Mouse (Mus musculus) urinary bladder, postnatal 0 days (tissue): Measurements from ENCODE around the gene Fuz. TPM values are rescaled to one million over a fixed set of nuclear protein-coding genes. Genes with fewer than 3 reads are reported as not detected.

Source experiments
- microRNA counts: library from miRNA; unstranded; fragments of <30 nt; microRNA quantifications from one replicate; lab custom pipeline; 2016
- microRNA-seq: library from miRNA; unstranded; fragments of <30 nt; microRNA quantifications from one replicate; pipeline ENCODE4, GENCODE M21; 2016
- polyA plus RNA-seq: library from polyadenylated mRNA; unstranded; fragments of >200 nt; fragmentation: Nextera tagmentation; extraction: Ambion mirVana; gene quantifications from 2 replicates; pipeline ENCODE4 v1.2.1, GENCODE M21; 2015

The Fuz gene
- polyA plus RNA-seq, result 27.5 and 29.3 TPM in 2 replicates

GRCm38 (mm10) chr7:44895593-44896434 lies at the start of gene Fuz:
Gene Fuz (plus strand): TSS chr7:44896079.

GRCm38 (mm10) chr7:44848561-44849415 lies 47.1 kb upstream of the Fuz start, which contains the start of the genes Akt1s1 and Tbc1d17:
Gene Akt1s1 (plus strand): TSS chr7:44848991.
Gene Tbc1d17 (minus strand): TSS chr7:44849079.

GRCm38 (mm10) chr7:44857042-44857552 lies 38.8 kb upstream of the Fuz start, which contains the start of gene Pnkp:
Gene Pnkp (plus strand): TSS chr7:44857139.

GRCm38 (mm10) chr7:44869697-44870528 lies 26.0 kb upstream of the Fuz start, which contains the start of gene Ptov1:
Gene Ptov1 (minus strand): TSS chr7:44869788.

GRCm38 (mm10) chr7:44892276-44892921 lies 3.5 kb upstream of the Fuz start, which contains the start of gene Med25:
Gene Med25 (minus strand): TSS chr7:44892712.

GRCm38 (mm10) chr7:44929204-44930151 lies 33.6 kb downstream of the Fuz start, which contains the start of gene Ap2a1:
Gene Ap2a1 (minus strand): TSS chr7:44929496.

GRCm38 (mm10) chr7:44942904-44943303 lies 47.0 kb downstream of the Fuz start, which contains the start of gene Tsks:
Gene Tsks (plus strand): TSS chr7:44943204.

MicroRNAs within 50 kb of the gene (microRNA counts, 519-probe panel; counts per million panel counts)
- not detected for microRNA mmu-miR-707 (lab: Ali Mortazavi, UCI)

Small RNA genes lying within 50 kb of the gene (microRNA-seq; reads per million reads assigned to microRNA genes)
- not detected for gene Mir707

Other genes with a start within 250 kb of the Fuz start
- gene Myh14, start 225.2 kb upstream of the Fuz start, polyA plus RNA-seq, result 11.2 and 12.2 TPM in 2 replicates
- not detected in 2 replicates for gene Izumo2, start 187.3 kb upstream of the Fuz start, polyA plus RNA-seq
- gene Vrk3, start 147.7 kb upstream of the Fuz start, polyA plus RNA-seq, result 15.4 and 17.6 TPM in 2 replicates
- 0.21 and 0.35 TPM in 2 replicates for gene Zfp473, start 145.0 kb upstream of the Fuz start, polyA plus RNA-seq
- gene Nup62, start 80.0 kb upstream of the Fuz start, polyA plus RNA-seq, result 40.2 and 44.4 TPM in 2 replicates
- 0.51 and 0.73 TPM in 2 replicates for gene Il4i1, start 79.7 kb upstream of the Fuz start, polyA plus RNA-seq
- 6.1 and 8.3 TPM in 2 replicates for gene Atf5, start 79.4 kb upstream of the Fuz start, polyA plus RNA-seq
- gene Akt1s1, start 47.1 kb upstream of the Fuz start, polyA plus RNA-seq, result 89.9 and 95.2 TPM in 2 replicates
- 40.6 and 43.1 TPM in 2 replicates for gene Tbc1d17, start 47.0 kb upstream of the Fuz start, polyA plus RNA-seq
- gene Pnkp, start 38.9 kb upstream of the Fuz start, polyA plus RNA-seq, result 23.5 and 32.3 TPM in 2 replicates
- 204 and 244 TPM in 2 replicates for gene Ptov1, start 26.3 kb upstream of the Fuz start, polyA plus RNA-seq
- 56.3 and 58.9 TPM in 2 replicates for gene Med25, start 3.4 kb upstream of the Fuz start, polyA plus RNA-seq
- gene Ap2a1, start 33.4 kb downstream of the Fuz start, polyA plus RNA-seq, result 32.3 and 40.8 TPM in 2 replicates
- 0.23 and 0.39 TPM in 2 replicates for gene Tsks, start 47.1 kb downstream of the Fuz start, polyA plus RNA-seq
- gene Cpt1c, start 78.8 kb downstream of the Fuz start, polyA plus RNA-seq, result 10.1 and 10.3 TPM in 2 replicates
- 237 and 244 TPM in 2 replicates for gene Prmt1, start 90.5 kb downstream of the Fuz start, polyA plus RNA-seq
- gene Irf3, start 101.6 kb downstream of the Fuz start, polyA plus RNA-seq, result 52.3 and 56.8 TPM in 2 replicates
- 31.9 and 33.3 TPM in 2 replicates for gene Bcl2l12, start 102.6 kb downstream of the Fuz start, polyA plus RNA-seq
- gene Scaf1, start 120.3 kb downstream of the Fuz start, polyA plus RNA-seq, result 22.9 and 24.6 TPM in 2 replicates
- gene Rras, start 121.9 kb downstream of the Fuz start, polyA plus RNA-seq, result 342 and 359 TPM in 2 replicates
- 4.3 and 5.6 TPM in 2 replicates for gene Prr12, start 156.8 kb downstream of the Fuz start, polyA plus RNA-seq
- 33.7 and 38.6 TPM in 2 replicates for gene Nosip, start 166.3 kb downstream of the Fuz start, polyA plus RNA-seq
- 22.6 and 23.4 TPM in 2 replicates for gene Prrg2, start 166.6 kb downstream of the Fuz start, polyA plus RNA-seq
- gene Rcn3, start 196.1 kb downstream of the Fuz start, polyA plus RNA-seq, result 345 and 360 TPM in 2 replicates
- gene Fcgrt, start 207.8 kb downstream of the Fuz start, polyA plus RNA-seq, result 134 and 152 TPM in 2 replicates
- 1,079 and 1,156 TPM in 2 replicates for gene Rps11, start 228.4 kb downstream of the Fuz start, polyA plus RNA-seq
- gene Rpl13a, start 232.7 kb downstream of the Fuz start, polyA plus RNA-seq, result 1,221 and 1,252 TPM in 2 replicates
- gene Gm45713, start 240.2 kb downstream of the Fuz start, polyA plus RNA-seq, result 0.22 and 0.60 TPM in 2 replicates
- gene Flt3l, start 240.4 kb downstream of the Fuz start, polyA plus RNA-seq, result 3.5 and 4.9 TPM in 2 replicates